Mouse (Mus musculus): Measurements from ENCODE around the gene Il9r.

GRCm38 (mm10) chr11:32141034-32141433 is 59.0 kb downstream of the Il9r start:
- TF ChIP-seq GATA1 (IDR thresholded peaks at IDR 0.05; ENCODE audit: borderline replicate concordance, low read length) (no peak), FLI1 (IDR thresholded peaks at IDR 0.05; ENCODE audit: low read length) (no peak)
